19 mouse cellular contexts compared by ENCODE assay signal in the genomic region with DNA sequence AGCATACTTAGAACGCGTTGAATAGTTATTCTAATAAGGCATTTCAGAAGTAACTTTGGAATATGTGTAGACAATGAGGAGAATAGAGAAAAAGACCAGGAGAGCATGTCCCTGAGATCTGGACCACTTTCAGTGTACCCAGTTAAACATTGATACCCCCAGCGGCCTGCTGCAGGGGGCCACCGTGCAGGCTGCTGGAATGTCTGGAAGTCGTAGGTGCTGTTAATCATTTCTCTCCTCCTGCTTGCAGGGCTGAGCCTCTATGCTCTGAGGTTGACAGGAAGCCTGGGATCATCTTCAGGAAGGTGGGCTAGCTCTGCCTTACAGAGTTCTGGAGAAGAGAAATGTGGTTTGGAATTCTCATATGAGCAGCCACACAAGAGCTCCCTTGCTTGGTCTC.
"Had no signal": no experiment of that assay in that cellular context is flagged by ENCODE, and none has a peak within 500 bp of the region (broad histone marks: within the 10 kb centered on the region; RNA-seq: fewer than 3 reads in every experiment).

No protein-coding gene starts in this region.

- H3K4me2 ChIP-seq: intestine, embryonic 15.5 days; limb, embryonic 12.5 days; liver, embryonic 13.5 days; lung, embryonic 15.5 days; midbrain, embryonic 11.5 days; midbrain, embryonic 15.5 days; neural tube, embryonic 12.5 days had no signal

- H3K4me3 ChIP-seq: intestine, embryonic 15.5 days; limb, embryonic 12.5 days; liver, embryonic 13.5 days; lung, embryonic 15.5 days; megakaryocyte, embryonic 14.5 days; midbrain, embryonic 15.5 days; neural tube, embryonic 12.5 days had no signal

- H3K9me3 ChIP-seq: intestine, embryonic 15.5 days; limb, embryonic 12.5 days; liver, embryonic 13.5 days; lung, embryonic 15.5 days; megakaryocyte, embryonic 14.5 days; midbrain, embryonic 15.5 days; neural tube, embryonic 12.5 days had no signal

- H3K4me1 ChIP-seq: midbrain, embryonic 15.5 days; neural tube, embryonic 12.5 days had no signal

- H3K27ac ChIP-seq: intestine, embryonic 15.5 days; limb, embryonic 12.5 days; liver, embryonic 13.5 days; lung, embryonic 15.5 days; macrophage; midbrain, embryonic 15.5 days; neural tube, embryonic 12.5 days had no signal

- H3K9ac ChIP-seq: intestine, embryonic 15.5 days; limb, embryonic 12.5 days; liver, embryonic 13.5 days; liver, postnatal 0 days; lung, embryonic 15.5 days; midbrain, embryonic 15.5 days; neural tube, embryonic 12.5 days had no signal

- ATAC-seq: intestine, embryonic 15.5 days; liver, postnatal 0 days; midbrain, embryonic 15.5 days had no signal

- H3K36me3 ChIP-seq: intestine, embryonic 15.5 days; limb, embryonic 12.5 days; liver, embryonic 13.5 days; lung, embryonic 15.5 days; midbrain, embryonic 15.5 days; neural tube, embryonic 12.5 days had no signal

- H3K27me3 ChIP-seq: intestine, embryonic 15.5 days; liver, embryonic 13.5 days; lung, embryonic 15.5 days; megakaryocyte, embryonic 14.5 days; midbrain, embryonic 15.5 days; neural tube, embryonic 12.5 days had no signal

- DNase-seq: layer of hippocampus, adult 9-11 months; layer of hippocampus, postnatal 36 days; liver; liver, embryonic 13.5 days; liver, postnatal 0 days; lung, postnatal 14 days; retina, postnatal 1 day; right cerebral cortex, postnatal 4 days; spleen, adult 18-20 months; thymus, adult 18-20 months; thymus, postnatal 14 days had no signal
